Mouse (Mus musculus) heart, adult 18-20 months (tissue): ENCODE results near the gene Rhod. TPM values are rescaled to one million over a fixed set of nuclear protein-coding genes. Genes with fewer than 3 reads are reported as not detected.

Experiments used
- DNase-seq, 2 experiments: peaks; one replicate each; pipeline ENCODE4 v3.0.0; 2021 to 2022; ENCODE audit warnings: mixed read lengths in 1 of 2
- total RNA-seq, 2 experiments: library from RNA; stranded (reverse); gene quantifications; 2 replicates each; pipeline ENCODE4 v1.2.3; 2021

Rhod gene
- total RNA-seq, 2 experiments from 2014 or later, result 5.4 to 5.8 TPM

GRCm38 (mm10) chr19:4450666-4451065 is 11.4 kb upstream of the Rhod start:
- DNase-seq, result no peak

- DNase-seq, result no peak
Observed at GRCm38 (mm10) chr19:4449230-4449629, 10.0 kb upstream of the Rhod start.

- no peak for DNase-seq
Observed at GRCm38 (mm10) chr19:4447445-4447844, 8.2 kb upstream of the Rhod start.

GRCm38 (mm10) chr19:4446661-4447420 is 7.6 kb upstream of the Rhod start:
- DNase-seq, result no peak

- DNase-seq, result peak; percentile 60 to 91
Observed at GRCm38 (mm10) chr19:4442408-4442807, 3.2 kb upstream of the Rhod start.

GRCm38 (mm10) chr19:4441621-4442161 is 2.5 kb upstream of the Rhod start:
- peak; percentile 52 to 57 for DNase-seq

GRCm38 (mm10) chr19:4441090-4441591 is 1.9 kb upstream of the Rhod start:
- peak in 1 of 2 experiments; percentile 75 for DNase-seq

GRCm38 (mm10) chr19:4440222-4440621 is 990 bp upstream of the Rhod start:
- DNase-seq, result peak; percentile 42 to 57

- DNase-seq, result peak in 1 of 2 experiments; percentile 13
Observed at GRCm38 (mm10) chr19:4438791-4439160, 456 bp downstream of the Rhod start.

GRCm38 (mm10) chr19:4437886-4438285 is 1.3 kb downstream of the Rhod start:
- no peak for DNase-seq

- no peak for DNase-seq
Observed at GRCm38 (mm10) chr19:4436254-4436653, 3.0 kb downstream of the Rhod start.

GRCm38 (mm10) chr19:4434999-4435398 is 4.2 kb downstream of the Rhod start:
- no peak for DNase-seq

GRCm38 (mm10) chr19:4433756-4434155 is 5.5 kb downstream of the Rhod start:
- DNase-seq, result no peak

- DNase-seq, result no peak
Observed at GRCm38 (mm10) chr19:4430091-4430620, 9.1 kb downstream of the Rhod start.

GRCm38 (mm10) chr19:4425610-4426366 is 13.4 kb downstream of the Rhod start:
- peak in 1 of 2 experiments; percentile 47 for DNase-seq

GRCm38 (mm10) chr19:4423021-4423420 is 16.2 kb downstream of the Rhod start:
- no peak for DNase-seq

- DNase-seq, result no peak
Observed at GRCm38 (mm10) chr19:4422581-4422980, 16.7 kb downstream of the Rhod start.

- no peak for DNase-seq
Observed at GRCm38 (mm10) chr19:4420153-4420910, 18.9 kb downstream of the Rhod start.

GRCm38 (mm10) chr19:4419711-4420110 is 19.5 kb downstream of the Rhod start:
- DNase-seq, result no peak

- no peak for DNase-seq
Observed at GRCm38 (mm10) chr19:4417713-4418112, 21.5 kb downstream of the Rhod start.

- DNase-seq, result peak; percentile 68 to 85
Observed at GRCm38 (mm10) chr19:4417183-4417582, 22.0 kb downstream of the Rhod start.

GRCm38 (mm10) chr19:4414631-4415030 is 24.6 kb downstream of the Rhod start:
- DNase-seq, result no peak
